Mouse (Mus musculus) megakaryocyte, embryonic 14.5 days (primary cell): ENCODE data around the gene Pimreg.

Experiments
- FLI1 ChIP-seq: IDR thresholded peaks from 2 replicates; pipeline ENCODE4 v1.6.1; 2012; ENCODE audit warnings: low read length, inconsistent platforms, mixed read lengths
- GATA1 ChIP-seq: IDR thresholded peaks from 3 replicates; pipeline ENCODE4 v1.6.1; 2012; ENCODE audit warnings: mixed read lengths, low read length, inconsistent platforms, borderline replicate concordance

DNA sequence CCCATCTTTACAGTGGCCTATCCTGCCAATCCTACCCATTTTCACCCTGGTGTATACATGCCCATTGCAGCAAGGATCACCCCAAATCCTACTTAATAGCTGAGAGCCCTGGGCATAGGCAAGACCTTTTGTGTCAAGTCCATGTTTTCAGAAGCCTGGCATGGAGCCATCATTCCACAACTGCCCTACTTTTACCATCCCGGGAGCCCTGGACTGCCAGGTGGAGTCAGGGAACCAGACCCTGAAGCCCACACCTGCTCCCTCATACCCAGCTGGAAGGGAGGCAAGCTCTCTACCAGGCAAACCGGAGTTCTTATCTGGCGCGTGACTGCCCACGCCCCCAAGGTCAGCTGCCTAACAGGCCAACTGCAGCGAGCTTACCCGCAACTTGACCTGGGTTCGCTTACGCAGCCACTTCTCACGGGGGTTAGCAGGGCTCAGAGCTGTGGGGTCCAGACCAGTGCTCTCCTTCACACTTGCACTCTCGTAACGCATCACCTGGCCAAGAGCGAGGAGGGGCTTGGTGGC lies 19.3 kb downstream of the Pimreg start:
- TF ChIP-seq GATA1, result no peak
- no peak for TF ChIP-seq FLI1
